Mouse (Mus musculus): ENCODE results near the gene Dlgap4. TPM values are rescaled to one million over a fixed set of nuclear protein-coding genes. Genes with fewer than 3 reads are reported as not detected.
A peak's percentile ranks its signal among the peaks of the same experiment; 100 is the strongest.

The Dlgap4 gene
- total RNA-seq, 4 experiments from 2014 or later, result 180 to 193 (median 189) TPM

DNA sequence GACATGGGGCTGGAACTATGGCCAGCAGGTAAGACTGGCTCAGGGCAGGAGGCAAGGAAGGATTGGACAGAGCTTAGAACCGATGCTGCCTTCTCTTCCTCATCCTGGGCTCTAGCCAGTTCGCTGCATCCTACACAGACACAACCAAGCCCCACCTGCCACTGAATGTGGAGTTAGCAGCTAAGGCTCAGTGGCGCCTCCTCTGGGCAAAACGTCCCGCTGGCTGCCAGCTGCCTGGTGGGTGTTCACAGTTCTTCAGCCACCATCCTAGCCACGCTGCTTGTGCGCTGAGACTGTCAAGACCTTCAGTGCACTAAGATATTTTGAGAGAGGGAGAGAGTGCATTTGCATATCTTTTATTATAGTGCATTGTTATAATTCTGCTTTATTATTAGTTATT lies 45.2 kb downstream of the Dlgap4 start:
- peak; percentile 44 to 54 for DNase-seq (ENCODE audit: low spot score in 2 of 2)

DNA sequence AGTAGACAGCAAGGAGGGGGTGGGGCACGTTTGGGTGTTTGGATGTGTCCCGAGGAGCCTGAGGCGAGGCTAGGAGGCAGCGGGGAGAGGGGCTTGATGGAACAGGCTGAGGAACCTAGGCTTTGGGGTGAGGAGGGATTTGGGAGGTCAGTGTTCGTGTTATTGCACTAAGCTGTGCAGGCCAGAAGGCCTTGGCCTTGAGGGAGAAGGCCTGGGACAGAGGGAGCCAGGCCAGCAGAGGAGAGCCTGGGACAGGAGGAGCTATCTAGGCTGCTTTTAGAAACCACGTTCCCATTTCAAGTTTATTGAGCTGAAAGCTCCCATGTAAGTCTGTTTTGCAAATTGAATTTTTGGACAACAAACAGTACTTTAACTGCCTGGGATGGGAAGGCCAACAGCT lies 46.5 kb downstream of the Dlgap4 start:
- DNase-seq (ENCODE audit: low spot score in 2 of 2), result no peak

DNA sequence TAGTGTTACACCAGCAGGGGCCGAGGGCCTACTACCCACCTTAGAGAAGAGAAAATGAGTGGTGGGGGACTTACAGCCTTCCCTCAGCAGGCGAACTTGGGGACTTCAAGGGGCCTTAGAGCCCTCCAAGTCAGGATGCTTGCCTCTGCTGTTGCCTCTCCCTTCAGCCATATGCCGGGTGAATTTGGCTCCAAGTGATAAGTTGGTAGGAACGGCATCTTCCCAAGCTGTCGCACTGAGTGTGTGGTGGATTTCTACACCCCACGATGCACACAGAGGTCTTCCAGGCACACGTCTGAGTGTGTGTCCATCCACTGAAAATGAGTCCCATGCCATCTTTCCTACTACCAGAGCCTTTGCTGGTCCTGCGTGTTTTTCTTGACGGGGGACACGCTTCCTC lies 49.7 kb downstream of the Dlgap4 start:
- DNase-seq (ENCODE audit: low spot score in 2 of 2), result no peak

DNA sequence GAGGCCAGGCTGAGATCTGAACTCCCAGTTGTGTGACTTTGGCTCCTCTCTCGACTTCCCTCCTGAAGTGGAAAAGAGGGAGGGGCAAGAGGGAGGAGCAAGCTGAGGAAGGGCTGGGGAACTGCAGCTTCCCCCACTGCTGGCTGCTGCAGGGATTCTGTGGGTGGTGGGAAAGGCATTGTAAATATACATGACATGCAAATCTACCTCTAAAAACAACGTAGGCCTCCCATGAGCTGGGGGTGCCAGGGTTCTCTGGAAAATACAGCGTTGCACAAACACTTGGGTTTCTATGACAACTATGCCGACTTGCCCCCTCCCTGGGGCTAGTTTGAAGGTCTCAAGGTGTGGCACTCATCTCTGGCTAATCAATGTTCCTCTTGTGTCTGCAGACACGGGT lies 50.9 kb downstream of the Dlgap4 start:
- DNase-seq (ENCODE audit: low spot score in 2 of 2), result no peak

DNA sequence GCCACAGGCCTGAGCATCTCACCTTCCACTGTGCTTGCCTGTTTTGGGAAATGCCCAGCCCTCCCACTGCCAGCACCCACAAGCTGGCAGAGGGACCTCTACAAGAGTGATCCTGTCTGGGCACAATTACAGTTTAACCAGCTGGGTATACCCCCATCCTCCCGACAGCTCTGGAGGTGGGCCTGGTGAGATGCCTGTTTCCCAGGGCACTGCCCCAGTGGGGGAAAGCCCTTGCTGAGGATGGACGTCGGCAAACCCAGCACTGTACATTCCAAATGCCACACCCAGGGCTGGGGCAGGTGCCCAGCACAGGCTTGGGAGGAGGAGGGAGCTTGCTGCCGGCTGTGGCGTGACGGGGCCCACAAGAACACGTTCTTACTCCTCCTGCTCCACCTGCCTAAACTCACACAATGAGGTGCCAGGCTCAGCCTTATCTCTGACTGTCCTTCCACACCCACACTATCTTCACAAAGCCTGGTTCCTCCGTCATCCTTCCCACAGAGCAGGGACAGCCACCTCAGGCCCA lies 51.6 kb downstream of the Dlgap4 start:
- peak; percentile 33 to 34 for DNase-seq (ENCODE audit: low spot score in 2 of 2)

DNA sequence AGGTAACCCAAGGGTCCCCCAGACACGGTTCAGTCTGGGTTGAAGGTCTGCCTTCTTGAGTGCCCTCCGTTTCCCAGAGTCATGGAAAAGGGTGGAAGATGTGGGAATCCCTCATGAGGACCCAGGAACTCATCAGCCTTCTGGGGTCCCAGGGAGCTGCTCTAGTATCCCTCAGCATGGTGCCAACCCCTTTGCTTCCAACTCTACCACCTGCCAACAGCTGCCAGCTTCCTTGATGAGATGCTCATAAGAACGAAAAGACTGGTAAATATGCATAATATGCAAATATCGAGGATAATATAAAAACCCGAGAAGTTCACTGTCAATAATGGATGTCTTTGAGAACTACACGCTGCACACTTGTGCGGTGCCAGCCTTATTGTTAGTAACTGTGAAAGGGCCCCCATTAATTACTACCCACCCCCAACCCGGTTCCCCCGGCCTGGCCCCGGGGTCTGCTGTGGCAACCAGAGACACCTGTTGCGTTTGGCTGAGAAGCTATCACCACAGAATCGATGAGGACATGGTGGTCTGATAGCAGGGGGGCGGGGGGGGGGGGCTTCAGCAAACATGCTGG lies 52.2 kb downstream of the Dlgap4 start:
- DNase-seq (ENCODE audit: low spot score in 2 of 2), result no peak

DNA sequence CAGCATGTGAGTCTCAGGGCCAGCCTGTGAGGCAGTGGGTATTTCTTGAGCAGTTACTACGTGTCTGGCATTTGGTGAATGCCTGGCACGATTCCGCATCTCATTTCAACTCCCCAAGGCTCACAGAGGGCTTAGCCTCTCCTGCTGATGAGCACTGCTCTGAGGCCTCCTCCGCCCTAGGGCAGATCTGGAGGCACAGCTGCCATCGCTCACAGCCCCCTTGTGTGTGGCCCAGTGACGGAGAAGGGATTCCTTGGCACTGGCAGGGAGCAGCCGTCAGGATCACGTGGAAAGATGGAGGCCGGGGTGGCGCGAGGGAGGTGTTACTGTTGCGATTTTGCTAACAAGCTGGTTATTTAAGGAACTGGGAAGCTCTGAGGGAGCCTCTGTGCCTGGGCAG lies 52.7 kb downstream of the Dlgap4 start:
- peak; percentile 80 to 86 for DNase-seq (ENCODE audit: low spot score in 2 of 2)

DNA sequence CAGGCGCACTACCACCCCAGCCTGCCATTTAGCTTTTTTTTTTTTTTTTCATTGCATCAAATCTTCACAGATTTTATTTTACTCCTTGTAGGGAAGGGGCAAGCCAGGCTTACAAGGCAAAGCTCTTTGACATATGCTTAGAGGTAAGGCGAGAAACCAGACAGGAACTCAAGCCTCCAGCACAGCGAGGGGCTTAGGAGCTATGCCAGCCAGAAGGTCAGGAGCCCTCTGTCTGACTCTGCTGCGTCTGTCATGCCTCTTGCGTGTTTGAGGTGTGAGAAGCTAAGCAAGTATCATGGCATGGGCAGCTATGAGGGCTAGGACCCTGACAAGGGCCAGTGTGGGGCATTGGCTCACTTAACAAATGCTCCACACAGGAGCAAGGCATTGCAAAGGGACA lies 53.8 kb downstream of the Dlgap4 start:
- DNase-seq (ENCODE audit: low spot score in 2 of 2), result no peak

DNA sequence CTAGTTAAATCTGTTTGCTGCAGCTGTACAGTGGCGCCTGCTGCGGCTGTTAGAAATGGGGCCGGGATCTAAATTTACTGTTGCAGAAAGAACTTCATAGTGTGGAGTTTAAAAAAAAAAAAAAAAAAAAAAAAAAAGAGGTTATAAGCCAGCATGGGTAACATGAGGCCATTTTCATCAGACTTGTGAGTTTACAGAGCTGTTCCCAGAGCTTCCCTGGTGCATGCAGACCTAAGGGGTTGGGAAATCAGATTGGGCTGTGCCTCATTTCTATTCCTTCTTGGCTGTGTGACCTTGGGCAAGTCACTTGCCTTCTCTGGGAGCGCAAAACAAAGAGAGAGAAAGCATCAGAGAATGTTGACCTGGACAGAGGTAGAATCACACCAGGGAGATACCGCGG lies 55.1 kb downstream of the Dlgap4 start:
- DNase-seq (ENCODE audit: low spot score in 2 of 2), result no peak

DNA sequence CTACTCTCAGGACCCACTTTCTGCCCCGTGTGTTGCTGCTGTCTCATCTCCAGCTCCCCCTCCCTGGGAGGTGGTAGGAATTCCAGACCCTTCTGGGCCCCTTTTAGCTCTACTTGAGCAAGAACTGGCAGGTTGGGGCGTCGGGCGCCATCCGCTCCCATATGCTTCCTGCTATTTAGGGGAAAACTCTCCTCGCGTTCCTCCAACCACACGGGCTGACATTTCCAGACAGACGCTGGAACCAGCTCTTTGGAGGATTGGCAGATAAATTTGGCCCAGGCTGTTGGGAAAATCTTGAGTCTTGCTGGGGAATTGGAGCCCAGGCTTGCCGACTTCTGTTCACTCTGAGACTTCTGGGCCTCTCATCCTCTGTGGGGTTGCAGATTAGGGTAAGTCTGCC lies 59.8 kb downstream of the Dlgap4 start:
- peak; percentile 76 to 85 for DNase-seq (ENCODE audit: low spot score in 2 of 2)

DNA sequence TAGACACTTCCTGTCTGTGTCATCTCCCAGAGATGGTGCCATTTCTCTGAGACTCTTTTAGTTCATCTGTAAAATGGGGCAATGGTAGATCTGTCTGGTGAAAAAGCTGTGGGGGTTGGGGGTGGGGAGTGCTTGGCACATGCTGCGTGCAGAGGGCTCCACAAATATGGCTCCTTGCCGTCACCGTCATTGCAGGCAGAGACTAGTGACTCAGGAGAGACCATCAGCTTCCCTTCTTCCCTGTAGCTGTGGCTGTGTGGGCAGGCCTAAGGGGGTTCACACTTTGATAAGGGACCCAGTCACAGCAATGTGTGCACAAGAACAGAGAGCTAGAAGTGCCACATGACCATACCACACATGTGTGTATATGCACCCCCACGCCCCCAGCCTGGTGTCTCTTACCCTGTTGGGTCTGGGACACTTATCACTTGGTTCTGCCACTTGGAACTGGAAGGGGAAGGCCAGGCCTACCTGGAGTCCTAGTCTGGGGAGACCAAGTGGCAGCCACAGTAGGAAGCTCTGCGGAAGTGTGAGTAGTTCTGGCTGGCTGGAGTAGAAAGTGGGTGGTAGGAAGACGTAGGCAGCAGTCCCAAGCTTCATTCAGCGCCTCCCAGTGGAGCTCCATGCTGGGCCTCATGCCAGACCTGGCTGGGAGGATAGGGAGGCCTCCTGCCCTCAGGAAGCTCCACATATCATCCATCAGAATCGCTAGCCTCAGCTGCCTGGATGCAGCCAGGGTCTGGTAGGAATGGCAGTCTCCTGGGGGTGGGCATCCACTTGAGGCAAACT lies 60.6 kb downstream of the Dlgap4 start:
- no peak for DNase-seq (ENCODE audit: low spot score in 2 of 2)

DNA sequence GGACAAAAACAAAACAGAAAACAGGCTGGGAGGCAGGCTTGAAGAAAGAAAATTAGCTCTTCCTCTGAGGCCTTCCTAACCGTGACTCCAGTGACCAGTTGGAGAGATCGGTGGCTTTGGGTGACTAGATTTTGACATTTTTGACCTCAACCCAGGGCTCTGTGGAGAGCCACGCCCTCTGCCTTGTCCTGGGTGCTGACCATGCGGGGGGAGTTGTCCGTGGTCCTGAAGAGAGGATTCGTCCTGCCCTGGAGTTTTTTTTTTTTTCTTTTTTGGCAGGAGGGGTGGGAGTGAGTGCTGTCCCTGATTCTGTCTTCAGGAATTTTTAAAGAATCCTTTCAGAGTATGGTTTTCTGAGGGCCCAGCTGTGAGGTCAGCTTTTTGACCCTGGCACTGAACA lies 63.4 kb downstream of the Dlgap4 start:
- no peak for DNase-seq (ENCODE audit: low spot score in 2 of 2)

DNA sequence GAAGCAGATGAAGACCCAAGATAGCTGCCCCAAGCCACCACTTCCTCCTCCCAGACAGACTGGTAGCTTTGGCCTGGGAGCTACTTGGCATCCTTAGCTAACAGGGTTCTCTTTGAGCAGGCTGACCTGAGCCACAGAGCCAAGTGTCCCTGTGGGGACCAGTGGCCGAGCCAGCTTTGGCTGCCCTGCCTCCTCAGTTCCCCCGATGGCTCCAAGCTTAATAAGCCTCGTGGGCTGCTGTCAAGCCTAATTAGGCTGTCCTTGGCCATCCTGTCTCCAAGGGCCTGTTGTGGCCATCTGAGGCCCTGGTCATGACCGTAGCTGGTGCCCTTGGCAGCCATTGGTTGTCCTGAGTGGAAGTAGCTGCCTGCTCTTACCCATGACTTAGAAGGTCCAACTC lies 64.6 kb downstream of the Dlgap4 start:
- DNase-seq (ENCODE audit: low spot score in 2 of 2), result no peak

DNA sequence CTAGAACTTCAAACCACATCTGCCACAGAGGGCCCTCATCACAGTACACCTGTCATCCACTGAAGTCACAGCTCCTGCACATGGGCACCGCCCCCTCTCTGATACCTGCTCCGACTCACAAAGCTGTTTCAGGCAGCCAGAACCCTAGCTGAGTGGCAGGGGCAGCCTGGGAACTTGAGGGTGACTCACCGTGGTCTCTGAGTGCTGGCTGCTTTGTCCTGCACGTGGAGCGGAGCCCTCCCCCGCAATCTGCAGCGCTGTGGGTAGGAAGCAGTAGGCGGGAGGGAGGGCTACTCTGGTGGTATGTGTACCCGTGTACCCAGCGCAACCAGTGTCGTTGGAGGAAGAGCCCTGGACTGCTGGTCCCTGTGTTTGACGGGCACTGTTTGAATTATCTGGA lies 69.5 kb downstream of the Dlgap4 start:
- no peak for DNase-seq (ENCODE audit: low spot score in 2 of 2)

DNA sequence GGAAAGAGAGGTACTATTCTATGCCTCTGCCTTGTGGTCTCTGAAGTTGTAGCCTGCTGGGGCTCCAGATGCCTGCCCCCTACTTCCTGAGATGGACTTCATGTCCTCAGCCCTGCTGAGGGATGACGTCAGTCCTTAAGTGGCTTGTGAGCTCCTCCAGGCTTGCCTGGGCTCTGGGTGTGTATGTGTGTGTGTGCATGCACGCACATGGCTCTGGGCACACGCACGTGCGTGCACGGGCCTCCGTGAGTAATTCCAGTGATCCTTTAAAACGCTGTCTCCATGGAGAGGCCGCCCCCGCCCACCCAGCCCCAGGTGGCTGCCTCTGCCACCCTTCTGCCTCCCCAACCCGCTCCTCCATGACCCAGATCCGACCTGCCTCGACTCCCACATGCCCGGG lies 72.5 kb downstream of the Dlgap4 start:
- no peak for DNase-seq (ENCODE audit: low spot score in 2 of 2)

DNA sequence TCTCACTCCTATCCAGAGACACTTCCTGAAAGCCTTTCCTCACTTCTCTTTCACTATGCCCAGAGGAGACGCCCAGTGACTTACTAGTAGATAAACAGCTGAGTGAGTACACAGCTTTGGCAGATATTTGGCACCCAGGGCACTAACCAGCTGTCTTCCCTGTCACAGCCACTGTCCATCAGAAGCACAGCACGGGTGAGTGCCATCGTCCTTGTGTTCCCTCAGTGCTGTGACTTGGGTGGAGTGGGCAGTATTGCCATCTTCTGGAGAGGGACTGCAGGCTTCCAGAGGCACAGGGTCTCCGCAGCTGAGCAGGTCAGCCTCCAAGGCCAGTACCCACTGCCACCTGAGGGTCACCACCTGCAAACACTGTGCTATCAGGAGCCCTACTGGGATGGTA lies 73.2 kb downstream of the Dlgap4 start:
- DNase-seq (ENCODE audit: low spot score in 2 of 2), result no peak

DNA sequence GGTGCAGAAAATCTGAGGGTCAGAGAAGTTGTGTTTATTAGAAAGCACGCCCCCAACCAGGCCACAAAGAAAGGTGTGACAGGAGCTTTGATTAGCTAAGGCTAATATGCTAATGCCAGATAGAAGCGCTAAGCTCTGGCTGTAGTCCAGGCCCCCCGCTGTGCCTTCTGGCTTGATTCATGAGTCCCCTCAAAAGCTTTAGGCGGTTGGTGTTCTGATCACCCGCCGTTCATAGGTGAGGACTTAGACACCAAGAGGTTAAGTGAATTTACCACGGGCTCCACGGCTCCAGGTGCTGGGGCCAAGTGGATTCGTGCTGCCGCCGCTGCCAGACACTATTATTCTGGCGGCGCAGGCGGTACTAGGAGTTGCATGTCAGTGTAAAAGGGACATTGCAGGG lies 75.1 kb downstream of the Dlgap4 start:
- DNase-seq (ENCODE audit: low spot score in 2 of 2), result no peak

DNA sequence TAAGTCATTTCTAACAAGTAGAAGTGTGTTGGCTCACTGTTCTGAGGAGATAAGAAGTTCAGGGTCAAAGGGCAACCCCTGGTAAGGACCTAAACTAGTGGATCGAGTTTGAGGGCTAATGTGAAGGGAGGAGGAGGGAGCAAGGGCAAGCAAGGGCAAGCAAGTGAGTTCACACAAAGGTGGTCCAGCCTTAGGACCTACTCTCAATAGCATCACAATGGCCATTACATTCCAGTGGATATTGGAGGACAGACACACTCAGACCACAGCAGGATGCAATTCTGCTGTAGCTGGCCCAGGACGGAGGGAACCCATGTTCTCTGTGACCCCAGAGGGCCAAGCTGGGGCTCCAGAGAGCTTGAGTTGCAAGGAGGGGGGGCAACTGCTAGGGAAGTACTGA lies 77.3 kb downstream of the Dlgap4 start:
- DNase-seq (ENCODE audit: low spot score in 2 of 2), result no peak

DNA sequence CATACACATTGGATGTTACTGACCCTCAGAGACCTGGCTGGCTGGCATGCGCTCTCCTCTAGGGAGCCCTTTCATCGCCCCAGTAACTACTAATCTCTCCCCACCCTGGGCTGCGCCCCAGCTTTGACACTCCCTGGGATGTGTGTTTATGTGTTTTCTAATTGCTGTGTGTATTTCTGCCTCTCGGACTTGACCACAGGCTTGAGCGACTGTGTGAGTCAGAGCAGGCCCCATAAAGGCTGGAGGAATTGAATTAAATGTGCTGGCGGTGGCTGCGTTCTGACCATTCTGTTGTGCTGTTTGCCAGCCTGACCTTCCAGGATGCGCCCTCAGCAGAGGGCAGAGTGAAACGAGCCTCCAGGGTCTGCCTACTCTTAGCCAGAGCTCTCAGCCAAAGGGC lies 78.2 kb downstream of the Dlgap4 start:
- no peak for DNase-seq (ENCODE audit: low spot score in 2 of 2)

DNA sequence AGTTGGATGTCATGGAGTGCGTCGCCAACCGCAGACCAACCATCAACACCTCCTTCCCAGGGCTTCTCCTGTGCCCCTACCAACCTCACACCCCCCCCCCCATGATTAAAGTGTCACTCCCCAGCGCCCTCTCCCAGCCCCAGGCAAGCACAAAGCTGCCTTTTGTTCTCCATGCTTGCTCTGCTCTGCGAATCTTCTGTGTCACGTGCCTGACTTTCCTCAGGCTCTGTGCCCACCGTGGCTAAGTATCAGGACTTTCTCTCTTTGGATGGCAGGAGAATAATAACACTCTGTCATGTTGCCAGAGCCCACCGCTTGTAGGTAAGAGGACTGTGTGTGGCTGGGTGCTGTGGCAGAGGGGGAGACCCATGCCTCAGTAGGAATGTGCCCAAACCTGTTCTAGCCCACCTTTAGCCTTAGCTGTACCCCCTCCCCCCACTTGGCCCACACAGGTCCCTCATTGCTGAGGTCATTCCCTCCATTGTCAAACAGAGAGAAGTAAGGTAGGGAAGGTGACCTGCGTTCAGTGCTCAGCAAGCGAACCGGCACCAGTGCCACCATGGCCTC lies 79.8 kb downstream of the Dlgap4 start:
- DNase-seq (ENCODE audit: low spot score in 2 of 2), result no peak

DNA sequence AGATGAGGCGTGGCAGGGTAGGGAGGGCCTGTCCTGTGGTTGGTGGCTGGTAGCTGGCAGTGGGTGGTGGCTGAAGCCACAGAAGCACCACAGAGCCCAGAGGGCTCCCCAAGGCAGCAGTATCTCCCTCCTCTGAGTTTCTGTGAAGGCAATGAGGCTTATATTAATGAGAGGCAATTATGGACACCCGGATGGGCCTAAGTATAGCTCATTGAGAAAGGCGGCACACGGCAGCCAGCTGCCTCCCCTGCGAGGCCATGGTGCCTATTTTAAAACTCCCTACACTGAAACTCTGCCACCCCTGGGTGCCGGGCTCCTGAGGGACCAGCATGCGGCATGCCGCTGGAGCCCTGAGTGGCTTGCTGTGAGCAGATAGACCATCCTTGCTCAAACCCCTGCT lies 83.8 kb downstream of the Dlgap4 start:
- DNase-seq (ENCODE audit: low spot score in 2 of 2), result no peak

DNA sequence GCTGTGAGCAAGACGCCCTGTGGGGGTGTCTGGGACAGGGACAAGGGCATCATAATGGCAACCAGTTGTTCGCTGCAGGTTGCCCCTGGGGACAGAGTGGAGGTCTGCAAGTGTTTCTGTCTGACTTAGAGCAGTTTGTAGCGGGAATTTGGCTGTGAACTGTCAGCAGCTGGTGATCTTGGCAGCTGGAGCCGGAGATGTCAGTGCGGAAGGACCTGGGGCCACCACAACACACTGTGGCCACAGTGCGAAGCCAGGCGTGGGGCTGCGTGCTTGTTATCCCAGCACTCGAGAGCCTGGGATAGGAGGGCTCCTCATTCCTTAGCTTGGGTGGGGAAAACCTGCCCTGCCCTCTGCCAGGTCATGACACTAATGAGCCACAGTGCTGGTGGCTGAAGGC lies 84.7 kb downstream of the Dlgap4 start:
- DNase-seq (ENCODE audit: low spot score in 2 of 2), result no peak

DNA sequence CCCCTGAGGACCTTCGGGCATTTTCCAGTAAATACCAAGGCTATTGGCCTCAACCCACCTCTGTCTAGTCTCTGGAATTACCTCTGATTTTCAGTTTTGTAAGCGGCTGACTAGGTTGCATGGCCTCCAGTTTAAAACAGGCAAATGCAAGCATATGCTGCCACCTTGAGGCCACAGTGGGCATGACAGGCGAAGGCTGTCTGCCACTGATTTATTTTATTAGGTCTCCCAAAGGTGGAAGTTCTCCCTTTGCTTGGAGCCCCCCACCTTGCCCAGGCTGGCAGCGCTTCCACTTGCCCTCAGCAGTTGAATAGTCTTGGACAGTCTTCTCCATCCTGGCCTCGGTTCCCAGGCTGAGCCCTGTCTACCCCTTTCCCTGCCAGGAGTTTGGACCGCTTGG lies 92.0 kb downstream of the Dlgap4 start:
- peak; percentile 52 to 88 for DNase-seq (ENCODE audit: low spot score in 2 of 2)
